Mouse (Mus musculus) lung, postnatal 0 days (tissue): ENCODE data around the gene Nfatc3.

Source experiments
- CTCF ChIP-seq: IDR thresholded peaks from 2 replicates; pipeline ENCODE4 v1.5.1; 2016; ENCODE audit warnings: antibody characterized with exemption, mild to moderate bottlenecking
- EP300 ChIP-seq: IDR thresholded peaks from 2 replicates; pipeline ENCODE4 v1.6.1; 2016; ENCODE audit warnings: antibody characterized with exemption, mild to moderate bottlenecking, control low read depth

DNA sequence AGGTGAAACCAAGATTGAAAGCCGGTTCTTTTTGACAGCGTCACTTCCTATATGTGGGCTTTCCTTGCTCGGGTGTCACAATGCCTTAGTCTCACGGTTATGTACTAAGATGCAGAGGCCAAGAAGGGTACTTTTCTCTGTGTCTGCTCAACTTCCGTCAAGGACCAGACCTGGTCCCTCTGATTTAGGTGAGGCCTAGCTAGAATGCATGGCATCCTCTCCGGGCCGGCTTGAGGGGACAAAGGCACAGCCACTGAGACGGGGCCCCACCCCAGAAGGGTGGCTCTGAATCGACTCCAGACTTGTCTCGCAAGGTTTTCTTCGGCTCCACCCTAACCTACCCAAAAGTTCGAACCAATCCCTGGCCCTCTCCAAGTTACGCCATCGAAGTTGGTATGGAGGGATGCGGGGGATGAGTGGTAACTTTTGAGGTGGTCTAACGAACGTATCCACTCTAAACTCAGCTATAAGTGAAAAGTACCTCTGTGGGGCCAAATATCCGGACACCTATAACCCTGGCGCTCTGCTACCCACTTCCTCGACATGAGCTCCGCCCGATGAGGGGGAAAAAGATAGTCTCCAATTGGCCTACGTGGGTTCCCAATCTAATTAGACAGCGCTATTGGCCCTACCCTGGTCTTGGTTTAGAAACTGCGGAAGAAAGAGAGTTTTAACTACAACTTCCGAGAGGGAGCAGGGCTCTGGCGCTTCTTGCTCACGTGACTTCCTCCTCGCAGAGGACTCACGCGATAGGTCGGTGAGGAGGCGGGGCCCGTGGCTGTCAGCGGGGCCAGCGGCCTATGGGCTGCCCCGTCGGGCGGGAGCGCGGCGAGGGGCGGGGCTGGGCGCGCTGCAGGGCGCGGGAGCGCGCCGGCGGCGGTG is at the start of gene Nfatc3:
- TF ChIP-seq CTCF: no peak
- TF ChIP-seq EP300: peak; percentile 56; the same call in 1 of the 2 replicates
